Mouse (Mus musculus) heart, adult 18-20 months (tissue): ENCODE measurements at regions not wholly inside any gene's neighbourhood (a gene's known extent, or its start where the extent isn't known, plus 50 kb on each side); places are given as distances from the start of the nearest gene placed in this dataset.
A peak's percentile ranks its signal among the peaks of the same experiment; 100 is the strongest.
"Not testable (repeated sequence)": the region's sequence is repeated elsewhere in the genome, so short reads cannot be mapped to it uniquely, and the experiment has no call there.

Experiments
- DNase-seq, 2 experiments: peaks; one replicate each; pipeline ENCODE4 v3.0.0; 2021 to 2022; ENCODE audit warnings: mixed read lengths in 1 of 2

- DNase-seq = no peak
Observed at GRCm38 (mm10) chr2:149283274-149283673, 121.6 kb upstream of the Cst10 start.

- DNase-seq = no peak
Observed at GRCm38 (mm10) chr2:149284199-149284598, 120.7 kb upstream of the Cst10 start.

DNA sequence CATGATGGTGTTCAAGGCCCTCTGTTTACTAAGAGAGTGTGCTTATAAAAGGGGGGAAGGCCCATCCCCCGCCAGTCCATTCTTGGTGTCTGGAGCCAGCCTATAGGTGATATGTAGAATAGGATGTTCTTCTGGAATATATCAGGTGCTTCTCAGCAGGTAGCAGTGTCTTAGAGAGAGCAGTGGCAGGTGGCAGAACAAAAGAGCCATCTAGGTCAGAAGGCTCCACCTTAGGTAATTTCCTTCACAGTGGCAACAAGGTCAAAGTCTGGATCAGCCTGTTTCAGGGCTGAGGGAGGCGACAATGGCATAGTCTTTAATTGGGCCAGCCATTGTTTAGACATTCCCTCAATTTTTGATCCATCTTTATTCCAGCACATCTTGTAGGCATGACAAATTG, 107.9 kb upstream of the Cst10 start:
- DNase-seq = not testable (repeated sequence)

GRCm38 (mm10) chr2:149305553-149305952, 99.3 kb upstream of the Cst10 start:
- DNase-seq = no peak

GRCm38 (mm10) chr2:149350239-149350811, 54.5 kb upstream of the Cst10 start:
- peak; percentile 2 to 16 for DNase-seq
